Mouse (Mus musculus) heart, postnatal 0 days (tissue): ENCODE measurements around the gene Cmip.

Experiments used
- CTCF ChIP-seq: IDR thresholded peaks from 2 replicates; pipeline ENCODE4 v1.5.1; 2016; ENCODE audit warnings: antibody characterized with exemption, control low read depth, low read depth
- EP300 ChIP-seq: IDR thresholded peaks from 2 replicates; pipeline ENCODE4 v1.6.1; 2016; ENCODE audit warnings: antibody characterized with exemption, low read depth

- TF ChIP-seq CTCF (no peak), EP300 (no peak)
Measured at GRCm38 (mm10) chr8:117361595-117362437, 105.0 kb downstream of the Cmip start.
